Mouse (Mus musculus) right cerebral cortex, postnatal 36 days (tissue): ENCODE measurements around the gene Casq2.

ENCODE experiments used
- DNase-seq, 2 experiments: peaks; one replicate each; pipeline ENCODE4 v3.0.0; 2022; ENCODE audit warnings: low spot score in 2 of 2, mixed read lengths in 1 of 2

Casq2 gene

GRCm38 (mm10) chr3:102086283-102086682 lies at the start of gene Casq2:
TSS of gene Casq2 (plus strand) at chr3:102086415.
- no peak for DNase-seq

- DNase-seq = no peak
These were observed 48.4 kb upstream of the Casq2 start for GRCm38 (mm10) chr3:102037806-102038205.

- DNase-seq = no peak
These were observed 47.6 kb upstream of the Casq2 start for GRCm38 (mm10) chr3:102038608-102039007.

GRCm38 (mm10) chr3:102041632-102042031 lies 44.6 kb upstream of the Casq2 start:
- no peak for DNase-seq

- DNase-seq = peak in 1 of 2 experiments; percentile 3
These were observed 41.1 kb upstream of the Casq2 start for GRCm38 (mm10) chr3:102045071-102045470.

- no peak for DNase-seq
These were observed 38.7 kb upstream of the Casq2 start for GRCm38 (mm10) chr3:102047532-102047931.

- no peak for DNase-seq
These were observed 36.8 kb upstream of the Casq2 start for GRCm38 (mm10) chr3:102049207-102050104.

GRCm38 (mm10) chr3:102052036-102052435 lies 34.2 kb upstream of the Casq2 start:
- no peak for DNase-seq

GRCm38 (mm10) chr3:102053293-102053692 lies 32.9 kb upstream of the Casq2 start:
- no peak for DNase-seq

- DNase-seq = no peak
These were observed 30.3 kb upstream of the Casq2 start for GRCm38 (mm10) chr3:102055878-102056277.

GRCm38 (mm10) chr3:102060065-102060464 lies 26.1 kb upstream of the Casq2 start:
- DNase-seq = no peak

GRCm38 (mm10) chr3:102061923-102062670 lies 24.1 kb upstream of the Casq2 start:
- peak in 1 of 2 experiments; percentile 18 for DNase-seq

GRCm38 (mm10) chr3:102062671-102063010 lies 23.6 kb upstream of the Casq2 start:
- DNase-seq = no peak

GRCm38 (mm10) chr3:102063273-102064120 lies 22.7 kb upstream of the Casq2 start:
- no peak for DNase-seq

GRCm38 (mm10) chr3:102064566-102064965 lies 21.6 kb upstream of the Casq2 start:
- no peak for DNase-seq

- no peak for DNase-seq
These were observed 18.9 kb upstream of the Casq2 start for GRCm38 (mm10) chr3:102067306-102067705.

- no peak for DNase-seq
These were observed 18.4 kb upstream of the Casq2 start for GRCm38 (mm10) chr3:102067861-102068260.

GRCm38 (mm10) chr3:102069260-102069659 lies 17.0 kb upstream of the Casq2 start:
- DNase-seq = no peak

GRCm38 (mm10) chr3:102069686-102070085 lies 16.5 kb upstream of the Casq2 start:
- no peak for DNase-seq

GRCm38 (mm10) chr3:102070360-102070759 lies 15.9 kb upstream of the Casq2 start:
- DNase-seq = no peak

- peak; percentile 30 to 32 for DNase-seq
These were observed 15.2 kb upstream of the Casq2 start for GRCm38 (mm10) chr3:102071016-102071415.

- no peak for DNase-seq
These were observed 6.8 kb upstream of the Casq2 start for GRCm38 (mm10) chr3:102079413-102079812.
